Mouse (Mus musculus): ENCODE measurements around the gene Farp1. TPM values are rescaled to one million over a fixed set of nuclear protein-coding genes. Genes with fewer than 3 reads are reported as not detected.

Farp1 gene
- polyA plus RNA-seq, 1 experiment from 2014 or later: 19.1 TPM

GRCm38 (mm10) chr14:121231232-121231631 lies 196.2 kb downstream of the Farp1 start:
- Histone ChIP-seq H3K4me1 (ENCODE audit: control insufficient read depth in 2 of 2, insufficient read depth in 2 of 2, low read length in 2 of 2) (peaks cover 2% of the 10 kb centered on the region in 2 experiments; a peak in 2 of 4 replicates), H3K4me2 (ENCODE audit: low read length) (no peak overlapping the region), H3K9ac (ENCODE audit: low read length) (no peak overlapping the region), H3K27ac (replicated peaks in 1 of 2; ENCODE audit: control insufficient read depth in 1 of 2, insufficient read depth in 1 of 2, low read depth in 2 of 2, low read length in 2 of 2) (no peak overlapping the region), H3K36me3 (ENCODE audit: control insufficient read depth, insufficient read depth, low read length) (peaks cover 63% of the 10 kb centered on the region), H3K4me3 (ENCODE audit: control insufficient read depth in 1 of 2, insufficient read depth in 1 of 2, low read depth in 1 of 2, low read length in 2 of 2) (no peak overlapping the region), H3K9me3 (ENCODE audit: control insufficient read depth, low read length) (no peaks in the 10 kb centered on the region), H3K27me3 (ENCODE audit: control insufficient read depth, insufficient read depth, low read length) (no peaks in the 10 kb centered on the region)
- ATAC-seq (ENCODE audit: insufficient number of reproducible peaks, insufficient read depth, low FRiP score, low read depth): no peak
- 83% methylated on average over 8 of the region's 8 CpGs for WGBS

GRCm38 (mm10) chr14:121234741-121235307 lies 199.8 kb downstream of the Farp1 start:
- WGBS: 68% methylated on average over 12 of the region's 12 CpGs
- Histone ChIP-seq H3K36me3 (ENCODE audit: control insufficient read depth, insufficient read depth, low read length) (peaks cover 89% of the 10 kb centered on the region), H3K9ac (ENCODE audit: low read length) (no peak overlapping the region), H3K9me3 (ENCODE audit: control insufficient read depth, low read length) (no peaks in the 10 kb centered on the region), H3K4me2 (ENCODE audit: low read length) (no peak overlapping the region), H3K4me3 (ENCODE audit: control insufficient read depth in 1 of 2, insufficient read depth in 1 of 2, low read depth in 1 of 2, low read length in 2 of 2) (no peak overlapping the region), H3K27ac (replicated peaks in 1 of 2; ENCODE audit: control insufficient read depth in 1 of 2, insufficient read depth in 1 of 2, low read depth in 2 of 2, low read length in 2 of 2) (no peak overlapping the region), H3K27me3 (ENCODE audit: control insufficient read depth, insufficient read depth, low read length) (no peaks in the 10 kb centered on the region), H3K4me1 (ENCODE audit: control insufficient read depth in 2 of 2, insufficient read depth in 2 of 2, low read length in 2 of 2) (no peaks in the 10 kb centered on the region)
- ATAC-seq (ENCODE audit: insufficient number of reproducible peaks, insufficient read depth, low FRiP score, low read depth): no peak

- H3K27me3 ChIP-seq (ENCODE audit: control insufficient read depth, insufficient read depth, low read length): no peaks in the 10 kb centered on the region
- H3K4me2 ChIP-seq (ENCODE audit: low read length): no peak overlapping the region
- no peak overlapping the region for H3K9ac ChIP-seq (ENCODE audit: low read length)
- peaks cover 93% of the 10 kb centered on the region for H3K36me3 ChIP-seq (ENCODE audit: control insufficient read depth, insufficient read depth, low read length)
- H3K4me1 ChIP-seq (ENCODE audit: control insufficient read depth in 2 of 2, insufficient read depth in 2 of 2, low read length in 2 of 2): no peaks in the 10 kb centered on the region
- 86% methylated on average over 4 of the region's 4 CpGs for WGBS
- H3K27ac ChIP-seq (replicated peaks in 1 of 2; ENCODE audit: control insufficient read depth in 1 of 2, insufficient read depth in 1 of 2, low read depth in 2 of 2, low read length in 2 of 2): no peak overlapping the region
- no peaks in the 10 kb centered on the region for H3K9me3 ChIP-seq (ENCODE audit: control insufficient read depth, low read length)
- ATAC-seq (ENCODE audit: insufficient number of reproducible peaks, insufficient read depth, low FRiP score, low read depth): no peak
- H3K4me3 ChIP-seq (ENCODE audit: control insufficient read depth in 1 of 2, insufficient read depth in 1 of 2, low read depth in 1 of 2, low read length in 2 of 2): no peak overlapping the region
Observed at GRCm38 (mm10) chr14:121236736-121237135, 201.7 kb downstream of the Farp1 start.

- no peaks in the 10 kb centered on the region for H3K27me3 ChIP-seq (ENCODE audit: control insufficient read depth, insufficient read depth, low read length)
- no peak overlapping the region for H3K4me3 ChIP-seq (ENCODE audit: control insufficient read depth in 1 of 2, insufficient read depth in 1 of 2, low read depth in 1 of 2, low read length in 2 of 2)
- 92% methylated on average over 10 of the region's 10 CpGs for whole genome bisulfite sequencing
- no peak overlapping the region for H3K4me2 ChIP-seq (ENCODE audit: low read length)
- peaks cover 94% of the 10 kb centered on the region for H3K36me3 ChIP-seq (ENCODE audit: control insufficient read depth, insufficient read depth, low read length)
- H3K27ac ChIP-seq (replicated peaks in 1 of 2; ENCODE audit: control insufficient read depth in 1 of 2, insufficient read depth in 1 of 2, low read depth in 2 of 2, low read length in 2 of 2): no peak overlapping the region
- H3K9me3 ChIP-seq (ENCODE audit: control insufficient read depth, low read length): no peaks in the 10 kb centered on the region
- no peak overlapping the region for H3K9ac ChIP-seq (ENCODE audit: low read length)
- no peak for ATAC-seq (ENCODE audit: insufficient number of reproducible peaks, insufficient read depth, low FRiP score, low read depth)
- no peaks in the 10 kb centered on the region for H3K4me1 ChIP-seq (ENCODE audit: control insufficient read depth in 2 of 2, insufficient read depth in 2 of 2, low read length in 2 of 2)
Observed at GRCm38 (mm10) chr14:121238727-121239126, 203.7 kb downstream of the Farp1 start.

GRCm38 (mm10) chr14:121239386-121239785 lies 204.4 kb downstream of the Farp1 start:
- no peaks in the 10 kb centered on the region for H3K4me1 ChIP-seq (ENCODE audit: control insufficient read depth in 2 of 2, insufficient read depth in 2 of 2, low read length in 2 of 2)
- no peak overlapping the region for H3K4me2 ChIP-seq (ENCODE audit: low read length)
- 80% methylated on average over 8 of the region's 8 CpGs for WGBS
- H3K27me3 ChIP-seq (ENCODE audit: control insufficient read depth, insufficient read depth, low read length): no peaks in the 10 kb centered on the region
- no peak for ATAC-seq (ENCODE audit: insufficient number of reproducible peaks, insufficient read depth, low FRiP score, low read depth)
- no peak overlapping the region for H3K4me3 ChIP-seq (ENCODE audit: control insufficient read depth in 1 of 2, insufficient read depth in 1 of 2, low read depth in 1 of 2, low read length in 2 of 2)
- no peak overlapping the region for H3K27ac ChIP-seq (replicated peaks in 1 of 2; ENCODE audit: control insufficient read depth in 1 of 2, insufficient read depth in 1 of 2, low read depth in 2 of 2, low read length in 2 of 2)
- no peak overlapping the region for H3K9ac ChIP-seq (ENCODE audit: low read length)
- H3K9me3 ChIP-seq (ENCODE audit: control insufficient read depth, low read length): no peaks in the 10 kb centered on the region
- H3K36me3 ChIP-seq (ENCODE audit: control insufficient read depth, insufficient read depth, low read length): peaks cover 94% of the 10 kb centered on the region

GRCm38 (mm10) chr14:121244104-121244503 lies 209.1 kb downstream of the Farp1 start:
- ATAC-seq (ENCODE audit: insufficient number of reproducible peaks, insufficient read depth, low FRiP score, low read depth): no peak
- Histone ChIP-seq H3K4me3 (ENCODE audit: control insufficient read depth in 1 of 2, insufficient read depth in 1 of 2, low read depth in 1 of 2, low read length in 2 of 2) (no peak overlapping the region), H3K27ac (replicated peaks in 1 of 2; ENCODE audit: control insufficient read depth in 1 of 2, insufficient read depth in 1 of 2, low read depth in 2 of 2, low read length in 2 of 2) (no peak overlapping the region), H3K27me3 (ENCODE audit: control insufficient read depth, insufficient read depth, low read length) (no peaks in the 10 kb centered on the region), H3K36me3 (ENCODE audit: control insufficient read depth, insufficient read depth, low read length) (peaks cover 60% of the 10 kb centered on the region), H3K9ac (ENCODE audit: low read length) (no peak overlapping the region), H3K4me2 (ENCODE audit: low read length) (no peak overlapping the region), H3K4me1 (ENCODE audit: control insufficient read depth in 2 of 2, insufficient read depth in 2 of 2, low read length in 2 of 2) (peaks cover 17 to 31% of the 10 kb centered on the region in 2 experiments), H3K9me3 (ENCODE audit: control insufficient read depth, low read length) (no peaks in the 10 kb centered on the region)
- WGBS: 95% methylated on average over 15 of the region's 15 CpGs

- peak overlapping the region; percentile 56 to 64 for H3K27ac ChIP-seq (replicated peaks in 1 of 2; ENCODE audit: control insufficient read depth in 1 of 2, insufficient read depth in 1 of 2, low read depth in 2 of 2, low read length in 2 of 2)
- no peaks in the 10 kb centered on the region for H3K9me3 ChIP-seq (ENCODE audit: control insufficient read depth, low read length)
- no peaks in the 10 kb centered on the region for H3K27me3 ChIP-seq (ENCODE audit: control insufficient read depth, insufficient read depth, low read length)
- ATAC-seq (ENCODE audit: insufficient number of reproducible peaks, insufficient read depth, low FRiP score, low read depth): no peak
- peaks cover 51% of the 10 kb centered on the region for H3K36me3 ChIP-seq (ENCODE audit: control insufficient read depth, insufficient read depth, low read length)
- peaks cover 17 to 31% of the 10 kb centered on the region in 2 experiments for H3K4me1 ChIP-seq (ENCODE audit: control insufficient read depth in 2 of 2, insufficient read depth in 2 of 2, low read length in 2 of 2)
- 44% methylated on average over 14 of the region's 14 CpGs for WGBS
- H3K4me3 ChIP-seq (ENCODE audit: control insufficient read depth in 1 of 2, insufficient read depth in 1 of 2, low read depth in 1 of 2, low read length in 2 of 2): no peak overlapping the region
- H3K4me2 ChIP-seq (ENCODE audit: low read length): no peak overlapping the region
- H3K9ac ChIP-seq (ENCODE audit: low read length): no peak overlapping the region
Observed at GRCm38 (mm10) chr14:121246048-121246731, 211.2 kb downstream of the Farp1 start.

Measured in heart, embryonic 14.5 days (tissue).